Mouse (Mus musculus): ENCODE data around the gene Gm44790.
"Not testable (repeated sequence)": the region's sequence is repeated elsewhere in the genome, so short reads cannot be mapped to it uniquely, and the experiment has no call there.

The Gm44790 gene

GRCm38 (mm10) chr6:86473077-86473476, 46.6 kb downstream of the Gm44790 start:
- CTCF ChIA-PET, result interaction anchor here (0.6 kb wide), 1 partner anchor 71 kb away, joined by 9 read pairs; no protein-coding TSS in a partner anchor

- CTCF ChIA-PET, result no interaction called here
Measured at GRCm38 (mm10) chr6:86474072-86474471, 47.6 kb downstream of the Gm44790 start.

GRCm38 (mm10) chr6:86474646-86475181, 48.3 kb downstream of the Gm44790 start:
- CTCF ChIA-PET, result no interaction called here

DNA sequence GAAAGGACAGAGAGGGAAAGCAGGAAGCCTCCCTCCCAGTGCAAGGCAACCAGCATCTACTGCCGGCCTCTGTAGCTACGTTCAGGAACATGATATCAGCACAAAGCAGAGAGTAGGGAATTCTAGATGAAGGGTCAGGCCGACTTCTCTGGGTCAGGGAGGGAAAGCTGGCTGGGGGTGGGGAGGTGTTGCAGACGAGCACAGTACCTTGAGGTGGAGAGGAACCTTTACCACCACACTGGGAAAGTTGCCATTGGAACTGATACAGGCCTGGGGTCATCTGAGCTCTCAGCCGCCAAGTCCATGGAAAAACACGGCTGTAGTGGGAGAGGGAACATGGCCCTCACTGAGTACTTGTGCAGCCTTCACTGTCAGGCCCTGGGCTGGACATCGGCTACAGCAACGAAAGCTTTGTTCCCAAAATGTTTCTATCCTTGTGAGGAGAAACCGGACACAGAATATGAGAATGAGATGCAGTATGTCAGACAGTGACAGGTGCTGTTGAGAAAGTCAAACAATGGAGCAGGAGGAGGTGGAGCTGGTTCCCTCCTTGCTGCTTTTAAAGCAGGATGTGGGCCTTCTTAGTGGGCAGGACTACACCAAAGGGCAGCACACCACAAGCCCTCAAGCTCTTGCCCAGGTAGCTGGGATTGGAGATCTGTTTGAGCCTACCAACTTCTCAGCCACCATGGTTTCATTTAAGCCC, 49.2 kb downstream of the Gm44790 start:
- CTCF ChIA-PET, result no interaction called here

DNA sequence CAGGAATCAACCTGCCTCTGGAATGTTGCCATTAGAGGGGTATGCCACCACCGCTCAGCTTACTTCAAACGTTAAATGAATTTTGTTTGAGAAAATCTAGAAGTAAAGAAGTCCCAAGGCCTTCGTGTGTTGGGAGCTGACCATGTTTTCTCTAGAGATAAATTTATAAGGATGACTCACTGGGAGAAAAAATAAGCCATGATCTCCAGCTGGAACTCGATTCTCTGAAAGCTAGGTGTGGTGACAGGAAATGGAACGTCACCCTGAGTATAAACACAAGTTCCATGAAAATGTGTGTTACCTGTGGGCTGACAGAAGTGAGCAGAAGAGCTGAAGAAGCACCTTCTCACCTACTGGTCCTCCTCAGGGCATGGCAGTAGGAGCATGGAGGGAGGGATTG, 50.5 kb downstream of the Gm44790 start:
- CTCF ChIA-PET, result interaction anchor here (0.6 kb wide), 1 partner anchor 76 kb away, joined by 3 read pairs; no protein-coding TSS in a partner anchor

GRCm38 (mm10) chr6:86479311-86479710, 52.9 kb downstream of the Gm44790 start:
- CTCF ChIA-PET, result no interaction called here

DNA sequence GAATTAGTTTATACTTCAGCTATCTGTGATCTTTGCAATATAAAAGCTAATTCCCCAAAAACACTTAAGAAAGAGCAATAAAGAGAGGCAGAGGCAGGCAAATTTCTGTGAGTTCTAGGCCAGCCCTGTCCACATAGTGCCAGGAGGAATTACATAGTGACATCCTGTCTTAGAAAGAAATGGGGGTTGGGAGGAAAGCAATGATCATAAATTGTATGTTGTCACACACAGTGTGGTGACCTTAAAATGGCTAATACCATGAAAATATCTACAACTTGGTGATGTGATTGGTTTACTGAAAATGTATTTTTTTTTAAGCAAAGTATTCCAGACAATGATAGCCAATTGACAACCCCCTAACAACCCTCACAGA, 53.3 kb downstream of the Gm44790 start:
- CTCF ChIA-PET, result no interaction called here

GRCm38 (mm10) chr6:86480189-86480831, 53.9 kb downstream of the Gm44790 start:
- CTCF ChIA-PET, result no interaction called here

DNA sequence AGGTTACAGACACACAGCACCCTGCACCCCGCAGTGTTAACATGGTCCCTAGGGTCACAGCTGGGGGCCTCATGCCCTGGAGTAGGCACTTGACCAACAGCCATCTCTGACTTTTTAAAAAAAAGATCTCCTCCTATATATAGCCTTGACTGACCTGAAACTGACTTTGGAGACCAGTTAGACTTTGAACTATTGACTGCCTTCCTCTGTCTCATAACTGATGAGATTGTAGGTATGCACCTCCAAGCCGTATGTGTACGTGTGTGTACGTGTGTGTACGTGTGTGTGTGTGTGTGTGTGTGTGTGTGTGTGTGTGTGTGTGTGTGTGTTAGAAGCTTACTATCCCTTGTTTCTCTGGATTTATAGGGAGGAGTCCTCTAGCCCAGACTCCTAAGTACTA, 55.4 kb downstream of the Gm44790 start:
- CTCF ChIA-PET, result interaction anchor here (0.6 kb wide), 2 partner anchors 17 to 63 kb away, joined by 3 to 10 read pairs; no protein-coding TSS in a partner anchor

DNA sequence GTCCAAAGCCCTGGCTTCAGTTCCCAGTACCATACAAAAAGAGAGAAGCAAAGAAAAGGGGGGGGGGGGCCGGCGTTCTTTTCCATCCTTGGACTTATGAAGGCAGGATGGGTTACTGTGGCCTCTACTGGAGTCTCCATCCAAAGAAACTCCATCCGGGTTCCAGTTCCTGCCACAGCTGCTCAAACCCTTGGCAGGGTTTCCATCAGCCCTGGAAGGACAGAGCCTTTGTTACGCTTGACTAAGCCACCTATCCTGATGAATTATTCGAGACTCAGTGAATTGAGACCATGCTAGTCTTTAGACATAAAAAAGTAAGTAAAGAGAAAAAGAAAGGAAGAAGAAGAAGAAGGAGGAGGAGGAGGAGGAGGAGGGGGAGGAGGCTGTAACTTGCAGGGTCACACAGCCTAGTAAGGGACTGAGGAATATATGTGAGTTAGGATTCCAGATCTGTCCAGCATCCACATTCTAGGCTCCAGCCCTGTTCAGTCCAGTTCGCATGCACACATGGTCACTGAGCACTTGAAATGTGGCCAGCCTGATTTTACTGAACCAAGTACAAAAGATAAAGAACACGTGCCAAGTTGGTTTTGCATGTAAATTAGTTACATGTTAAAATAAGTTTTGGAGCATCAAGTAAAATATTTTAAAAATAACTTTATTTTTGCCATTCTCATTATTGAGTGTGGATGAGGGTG, 59.6 kb downstream of the Gm44790 start:
- CTCF ChIA-PET, result interaction anchor here (0.8 kb wide), 1 partner anchor 9 kb away, joined by 3 read pairs; no protein-coding TSS in a partner anchor

DNA sequence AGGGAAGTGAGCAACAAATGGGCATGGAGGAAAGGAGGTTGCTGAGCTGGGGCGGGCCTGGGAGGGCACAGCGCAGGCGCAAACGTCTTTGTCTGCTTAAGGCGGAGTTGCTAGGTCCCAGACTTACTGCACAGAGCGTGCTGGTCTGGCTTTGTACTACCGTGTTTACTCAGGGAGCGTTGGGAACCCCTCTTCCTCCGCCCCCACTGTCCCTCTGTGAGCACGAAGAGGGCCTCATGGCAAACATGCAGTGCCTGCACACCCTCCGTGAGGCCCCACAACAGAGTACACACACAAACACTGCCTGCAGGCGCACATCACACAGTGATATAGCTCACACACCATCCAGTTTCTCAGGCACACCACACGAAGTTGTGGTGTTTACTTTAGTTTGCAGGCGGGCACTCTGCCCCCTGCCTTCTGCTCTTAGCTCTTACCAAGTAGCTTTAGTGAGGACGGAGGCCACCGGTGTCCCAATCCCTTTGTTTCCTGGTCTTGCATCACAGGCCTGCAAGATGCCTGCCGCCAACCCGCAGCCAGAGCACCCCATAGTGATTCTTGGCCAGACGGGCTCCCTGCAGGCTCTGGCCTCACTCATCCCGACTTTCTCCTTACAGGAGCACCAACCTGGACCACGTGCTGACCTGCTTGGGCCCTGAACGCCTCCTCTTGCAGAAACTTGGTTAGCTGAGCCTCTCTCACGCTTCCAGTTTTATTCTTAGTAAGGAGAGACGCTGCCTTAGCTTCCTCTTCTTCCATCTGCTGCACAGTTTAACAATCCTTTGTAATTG, 61.1 kb downstream of the Gm44790 start:
- CTCF ChIA-PET, result no interaction called here

- CTCF ChIA-PET, result no interaction called here
Measured at GRCm38 (mm10) chr6:86488149-86488485, 61.7 kb downstream of the Gm44790 start.

GRCm38 (mm10) chr6:86489945-86490344, 63.5 kb downstream of the Gm44790 start:
- CTCF ChIA-PET, result no interaction called here

DNA sequence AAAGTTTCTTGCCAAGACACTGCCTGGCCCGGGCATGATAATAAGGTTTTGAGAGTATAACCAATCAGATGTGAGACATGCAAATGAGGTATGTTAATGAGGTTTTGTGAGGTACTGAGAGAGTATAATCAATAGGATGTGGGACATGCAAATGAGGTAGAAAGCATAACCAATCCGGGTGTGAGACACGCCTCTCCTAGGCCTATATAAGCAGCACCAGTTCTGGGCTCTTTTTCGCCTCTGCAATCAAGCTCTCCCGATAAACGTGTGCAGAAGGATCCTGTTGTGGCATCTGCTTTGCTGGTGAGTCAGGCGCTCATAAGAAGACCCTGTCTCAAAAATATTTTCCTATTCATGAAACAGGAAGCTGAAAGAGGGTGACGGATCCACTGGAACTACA, 64.0 kb downstream of the Gm44790 start:
- CTCF ChIA-PET, result not testable (repeated sequence)

DNA sequence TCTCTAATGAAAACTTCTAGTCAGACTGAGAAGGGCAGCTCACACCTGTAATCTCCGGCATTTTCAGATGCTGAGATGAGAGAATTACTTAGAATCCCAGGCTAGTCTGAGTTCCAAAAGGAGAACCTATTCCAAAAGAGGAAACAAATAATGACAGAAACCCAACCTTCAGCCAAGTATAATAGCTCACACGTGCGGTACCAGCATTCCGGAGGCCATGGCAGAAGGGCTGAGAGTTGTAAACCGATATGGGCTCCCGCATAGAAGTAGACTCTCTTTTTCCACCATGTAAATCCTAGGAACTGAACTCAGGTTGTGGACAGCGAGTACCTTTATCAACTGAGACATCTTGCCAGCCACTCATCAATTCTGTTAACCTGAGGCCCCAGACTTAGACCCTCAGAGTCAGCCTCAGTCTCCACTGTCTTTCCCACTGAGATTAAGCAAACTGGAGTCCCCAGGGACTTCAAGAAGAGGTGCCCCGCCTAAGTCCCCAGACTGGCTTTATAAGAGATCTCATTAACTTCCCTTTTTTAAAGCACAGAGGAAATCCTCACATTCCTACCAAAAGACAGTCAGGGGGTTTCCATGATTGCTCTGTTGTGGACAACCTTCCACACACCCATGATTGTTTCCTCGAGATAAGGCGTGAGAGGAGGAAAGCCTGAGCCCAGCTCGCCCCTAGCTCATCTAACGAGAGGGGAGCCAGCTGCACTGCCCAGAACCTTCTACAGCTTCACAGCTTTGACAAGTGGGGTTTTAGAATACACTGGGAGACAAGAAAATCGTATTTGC, 67.2 kb downstream of the Gm44790 start:
- CTCF ChIA-PET, result interaction anchor here (0.6 to 0.7 kb wide), 2 partner anchors 30 to 1349 kb away, joined by 3 read pairs; no protein-coding TSS in a partner anchor

DNA sequence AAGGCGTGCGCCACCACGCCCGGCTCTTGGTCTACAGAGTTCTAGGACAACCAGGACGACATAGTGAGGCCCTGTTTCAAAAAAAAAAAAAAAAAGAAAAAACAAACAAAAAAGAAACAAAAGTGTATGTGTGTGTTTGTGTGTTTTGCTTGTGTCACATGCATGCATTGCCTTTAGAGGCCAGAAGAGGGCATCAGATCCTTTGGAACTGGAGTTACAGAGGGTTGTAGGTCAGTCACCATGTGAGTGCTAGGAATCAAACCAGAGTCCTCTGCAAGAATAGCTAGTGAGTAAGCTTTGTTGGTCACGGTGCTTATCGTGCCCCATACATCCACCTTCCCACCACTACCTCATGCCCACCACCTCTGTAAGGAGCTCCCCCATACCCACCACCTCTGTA, 68.3 kb downstream of the Gm44790 start:
- CTCF ChIA-PET, result interaction anchor here (0.8 to 0.9 kb wide), 2 partner anchors 8 to 54 kb away, joined by 3 to 6 read pairs; no protein-coding TSS in a partner anchor
